Mouse (Mus musculus) cortical plate, adult 2 months (tissue): Measurements from ENCODE around the gene Aanat.

Experiments
- CTCF ChIP-seq: fragments of 200-500 bp; IDR thresholded peaks from 2 replicates; pipeline ENCODE4 v1.5.1; 2011; ENCODE audit warnings: mild to moderate bottlenecking, control low read depth, low read length; ENCODE audit not compliant: insufficient read depth; ENCODE audit errors: extremely low read depth
- POLR2A ChIP-seq: fragments of 200-500 bp; IDR thresholded peaks from 2 replicates; pipeline ENCODE4 v1.6.1; 2011; ENCODE audit warnings: mild to moderate bottlenecking, low read length, control low read depth; ENCODE audit not compliant: insufficient read depth; ENCODE audit errors: extremely low read depth

DNA sequence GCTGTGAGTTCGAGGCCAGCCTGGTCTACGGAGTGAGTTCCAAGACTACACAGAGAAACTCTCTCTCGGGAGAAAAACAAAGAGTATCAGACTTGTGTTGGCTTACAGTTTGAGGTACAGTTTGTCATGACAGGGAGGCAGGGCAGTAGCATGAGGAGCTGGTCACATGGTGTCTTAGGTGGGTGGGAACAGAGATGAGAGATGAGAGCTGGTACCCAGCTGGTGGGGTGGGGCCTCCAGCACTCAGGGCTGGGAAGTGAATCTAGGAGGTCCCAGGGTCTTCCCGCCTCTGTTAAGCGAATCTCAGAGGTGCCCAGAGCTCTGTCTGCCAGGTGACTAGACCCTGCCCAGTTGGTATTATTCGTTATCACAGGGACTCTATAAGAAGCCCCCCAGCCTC, 43.2 kb downstream of the Aanat start:
- TF ChIP-seq CTCF (no peak), POLR2A (no peak)
